Mouse (Mus musculus) C2C12 (cell line): ENCODE data around the gene Trpv4. TPM values are rescaled to one million over a fixed set of nuclear protein-coding genes. Genes with fewer than 3 reads are reported as not detected.
A peak's percentile ranks its signal among the peaks of the same experiment; 100 is the strongest.

Source experiments
- H3K27me3 ChIP-seq: one replicate; pipeline ENCODE4 v1.6.1; 2011; ENCODE audit not compliant: control insufficient read depth, insufficient read depth, insufficient read length
- H3K36me3 ChIP-seq: one replicate; pipeline ENCODE4 v1.6.1; 2011; ENCODE audit not compliant: control insufficient read depth, insufficient read depth
- H3K4me3 ChIP-seq: one replicate; pipeline ENCODE4 v1.5.1; 2011; ENCODE audit warnings: mild to moderate bottlenecking, control low read depth; ENCODE audit not compliant: poor library complexity, insufficient read depth, severe bottlenecking
- H3K79me2 ChIP-seq: one replicate; pipeline ENCODE4 v1.6.1; 2011; ENCODE audit not compliant: control insufficient read depth, insufficient read depth
- H3K79me3 ChIP-seq: one replicate; pipeline ENCODE4 v1.6.1; 2011; ENCODE audit warnings: low read depth, control low read depth
- H3ac ChIP-seq: one replicate; pipeline ENCODE3; 2011; ENCODE audit warnings: low read depth; ENCODE audit not compliant: control insufficient read depth, insufficient read length
- CEBPB ChIP-seq: IDR thresholded peaks from one replicate; pipeline ENCODE4 v1.6.1; 2011; ENCODE audit warnings: low read depth, mild to moderate bottlenecking, control low read depth, moderate library complexity
- CTCF ChIP-seq: IDR thresholded peaks from one replicate; pipeline ENCODE4 v1.5.1; 2011; ENCODE audit not compliant: control insufficient read depth, insufficient read depth, insufficient read length
- FOSL1 ChIP-seq: IDR thresholded peaks from one replicate; pipeline ENCODE4 v1.8.0; 2011; ENCODE audit warnings: mild to moderate bottlenecking, low read length; ENCODE audit not compliant: poor library complexity, insufficient read depth, severe bottlenecking
- MAX ChIP-seq: IDR thresholded peaks from one replicate; pipeline ENCODE4 v1.6.1; 2011; ENCODE audit warnings: mild to moderate bottlenecking, control low read depth
- MYOD1 ChIP-seq: IDR thresholded peaks from one replicate; pipeline ENCODE4 v1.6.1; 2011; ENCODE audit warnings: low read depth; ENCODE audit not compliant: control insufficient read depth, insufficient read length
- MYOG ChIP-seq: IDR thresholded peaks from one replicate; pipeline ENCODE4 v1.6.1; 2011; ENCODE audit not compliant: control insufficient read depth, insufficient read length; ENCODE audit errors: extremely low read depth
- USF1 ChIP-seq: IDR thresholded peaks from one replicate; pipeline ENCODE4 v1.6.1; 2011; ENCODE audit warnings: low read depth, mild to moderate bottlenecking, control low read depth, moderate library complexity
- polyA plus RNA-seq: library from polyadenylated mRNA; unstranded; fragments of >200 nt; fragmentation: generic; extraction: Trizol; gene quantifications from one replicate; pipeline ENCODE4 v1.2.1, GENCODE M21; 2012; ENCODE audit warnings: missing spikeins

Gene Trpv4
- polyA plus RNA-seq, 1 experiment: 0.55 TPM

- H3K79me3 ChIP-seq: no peaks in the 10 kb centered on the region
- no peaks in the 10 kb centered on the region for H3K27me3 ChIP-seq
- H3ac ChIP-seq: no peak overlapping the region
- H3K4me3 ChIP-seq: no peak overlapping the region
- no peaks in the 10 kb centered on the region for H3K79me2 ChIP-seq
- no peaks in the 10 kb centered on the region for H3K36me3 ChIP-seq
- TF ChIP-seq CEBPB (no peak), MYOD1 (no peak), FOSL1 (no peak), CTCF (no peak), USF1 (no peak), MAX (no peak), MYOG (no peak)
Observed at GRCm38 (mm10) chr5:114644918-114645317, 13.3 kb downstream of the Trpv4 start.

- no peaks in the 10 kb centered on the region for H3K36me3 ChIP-seq
- TF ChIP-seq MYOG (no peak), MAX (no peak), CTCF (no peak), MYOD1 (no peak), FOSL1 (no peak)
- H3K79me2 ChIP-seq: no peaks in the 10 kb centered on the region
- H3K79me3 ChIP-seq: no peaks in the 10 kb centered on the region
- no peak overlapping the region for H3K4me3 ChIP-seq
- peaks cover 15% of the 10 kb centered on the region for H3K27me3 ChIP-seq
- H3ac ChIP-seq: no peak overlapping the region
Observed at GRCm38 (mm10) chr5:114640809-114641208, 17.4 kb downstream of the Trpv4 start.

GRCm38 (mm10) chr5:114639645-114639957 is 18.6 kb downstream of the Trpv4 start:
- H3K27me3 ChIP-seq: peaks cover 21% of the 10 kb centered on the region
- H3K79me3 ChIP-seq: no peaks in the 10 kb centered on the region
- no peaks in the 10 kb centered on the region for H3K36me3 ChIP-seq
- no peak overlapping the region for H3K4me3 ChIP-seq
- no peaks in the 10 kb centered on the region for H3K79me2 ChIP-seq
- no peak overlapping the region for H3ac ChIP-seq
- TF ChIP-seq FOSL1 (no peak), MAX (no peak), USF1 (no peak), MYOG (no peak), CEBPB (no peak), MYOD1 (no peak), CTCF (no peak)

GRCm38 (mm10) chr5:114638769-114639644 is 19.2 kb downstream of the Trpv4 start:
- Histone ChIP-seq H3K79me3 (no peaks in the 10 kb centered on the region), H3K27me3 (peaks cover 21% of the 10 kb centered on the region), H3K4me3 (no peak overlapping the region), H3ac (no peak overlapping the region), H3K36me3 (no peaks in the 10 kb centered on the region), H3K79me2 (no peaks in the 10 kb centered on the region)
- peak; percentile 83 for TF ChIP-seq CTCF
- no peak for TF ChIP-seq USF1
- no peak for TF ChIP-seq CEBPB

GRCm38 (mm10) chr5:114636091-114636490 is 22.1 kb downstream of the Trpv4 start:
- Histone ChIP-seq H3K79me2 (no peaks in the 10 kb centered on the region), H3ac (no peak overlapping the region), H3K36me3 (no peaks in the 10 kb centered on the region), H3K4me3 (no peak overlapping the region), H3K79me3 (no peaks in the 10 kb centered on the region), H3K27me3 (peaks cover 21% of the 10 kb centered on the region)
- no peak for TF ChIP-seq CTCF
- TF ChIP-seq MAX: no peak
- TF ChIP-seq CEBPB: no peak
- no peak for TF ChIP-seq USF1

- H3K36me3 ChIP-seq: no peaks in the 10 kb centered on the region
- no peaks in the 10 kb centered on the region for H3K79me2 ChIP-seq
- H3K4me3 ChIP-seq: no peak overlapping the region
- H3K79me3 ChIP-seq: no peaks in the 10 kb centered on the region
- peaks cover 14% of the 10 kb centered on the region for H3K27me3 ChIP-seq
- no peak overlapping the region for H3ac ChIP-seq
- no peak for TF ChIP-seq MAX
- no peak for TF ChIP-seq CTCF
- no peak for TF ChIP-seq MYOG
- no peak for TF ChIP-seq FOSL1
- TF ChIP-seq USF1: no peak
- no peak for TF ChIP-seq CEBPB
- TF ChIP-seq MYOD1: no peak
Observed at GRCm38 (mm10) chr5:114631336-114631735, 26.9 kb downstream of the Trpv4 start.

- H3K4me3 ChIP-seq: no peak overlapping the region
- no peak overlapping the region for H3ac ChIP-seq
- no peaks in the 10 kb centered on the region for H3K36me3 ChIP-seq
- no peaks in the 10 kb centered on the region for H3K79me3 ChIP-seq
- no peaks in the 10 kb centered on the region for H3K79me2 ChIP-seq
- H3K27me3 ChIP-seq: peaks cover 36% of the 10 kb centered on the region
- TF ChIP-seq MYOD1: no peak
- TF ChIP-seq USF1: no peak
- no peak for TF ChIP-seq MAX
- no peak for TF ChIP-seq CEBPB
- no peak for TF ChIP-seq MYOG
- peak; percentile 53 for TF ChIP-seq CTCF
Observed at GRCm38 (mm10) chr5:114625590-114625989, 32.6 kb downstream of the Trpv4 start.
